Mouse (Mus musculus): Measurements from ENCODE around the gene Tmem151a. TPM values are rescaled to one million over a fixed set of nuclear protein-coding genes. Genes with fewer than 3 reads are reported as not detected.

Tmem151a gene
- polyA plus RNA-seq, 1 experiment, result 146 TPM

- no peak overlapping the region for H3K27ac ChIP-seq (ENCODE audit: insufficient read depth, low read length)
- peaks cover 7% of the 10 kb centered on the region for H3K4me1 ChIP-seq (ENCODE audit: control insufficient read depth, insufficient read depth, low read length)
- TF ChIP-seq CTCF (IDR thresholded peaks at IDR 0.05; ENCODE audit: extremely low read depth, insufficient read depth, low read length), result no peak
- no peak for TF ChIP-seq POLR2A (IDR thresholded peaks at IDR 0.05; ENCODE audit: extremely low read depth, insufficient read depth, low read length)
- no peak overlapping the region for H3K4me3 ChIP-seq (ENCODE audit: insufficient read depth, low read length)
Observed at GRCm38 (mm10) chr19:5060365-5061330, 24.7 kb downstream of the Tmem151a start.

GRCm38 (mm10) chr19:5058801-5059771, 26.2 kb downstream of the Tmem151a start:
- TF ChIP-seq CTCF (IDR thresholded peaks at IDR 0.05; ENCODE audit: extremely low read depth, insufficient read depth, low read length) (no peak), POLR2A (IDR thresholded peaks at IDR 0.05; ENCODE audit: extremely low read depth, insufficient read depth, low read length) (no peak)
- no peak overlapping the region for H3K4me3 ChIP-seq (ENCODE audit: insufficient read depth, low read length)
- peaks cover 7% of the 10 kb centered on the region for H3K4me1 ChIP-seq (ENCODE audit: control insufficient read depth, insufficient read depth, low read length)
- H3K27ac ChIP-seq (ENCODE audit: insufficient read depth, low read length), result no peak overlapping the region

- Histone ChIP-seq H3K27ac (ENCODE audit: insufficient read depth, low read length) (no peak overlapping the region), H3K4me3 (ENCODE audit: insufficient read depth, low read length) (no peak overlapping the region), H3K4me1 (ENCODE audit: control insufficient read depth, insufficient read depth, low read length) (peaks cover 7% of the 10 kb centered on the region)
- TF ChIP-seq CTCF (IDR thresholded peaks at IDR 0.05; ENCODE audit: extremely low read depth, insufficient read depth, low read length), result no peak
- TF ChIP-seq POLR2A (IDR thresholded peaks at IDR 0.05; ENCODE audit: extremely low read depth, insufficient read depth, low read length), result 0 out of 2 replicates have a peak, but pooled peaks have one; percentile 22
Observed at GRCm38 (mm10) chr19:5057876-5058775, 27.2 kb downstream of the Tmem151a start.

GRCm38 (mm10) chr19:5056251-5056650, 29.1 kb downstream of the Tmem151a start:
- Histone ChIP-seq H3K4me3 (ENCODE audit: insufficient read depth, low read length) (no peak overlapping the region), H3K4me1 (ENCODE audit: control insufficient read depth, insufficient read depth, low read length) (peaks cover 5% of the 10 kb centered on the region), H3K27ac (ENCODE audit: insufficient read depth, low read length) (no peak overlapping the region)
- TF ChIP-seq CTCF (IDR thresholded peaks at IDR 0.05; ENCODE audit: extremely low read depth, insufficient read depth, low read length) (peak; percentile 56), POLR2A (IDR thresholded peaks at IDR 0.05; ENCODE audit: extremely low read depth, insufficient read depth, low read length) (no peak)

GRCm38 (mm10) chr19:5053909-5054308, 31.4 kb downstream of the Tmem151a start:
- Histone ChIP-seq H3K27ac (ENCODE audit: insufficient read depth, low read length) (no peak overlapping the region), H3K4me1 (ENCODE audit: control insufficient read depth, insufficient read depth, low read length) (peaks cover 8% of the 10 kb centered on the region), H3K4me3 (ENCODE audit: insufficient read depth, low read length) (no peak overlapping the region)
- TF ChIP-seq CTCF (IDR thresholded peaks at IDR 0.05; ENCODE audit: extremely low read depth, insufficient read depth, low read length) (peak; percentile 47), POLR2A (IDR thresholded peaks at IDR 0.05; ENCODE audit: extremely low read depth, insufficient read depth, low read length) (no peak)

- H3K4me3 ChIP-seq (ENCODE audit: insufficient read depth, low read length), result peak overlapping the region; percentile 58
- peaks cover 5% of the 10 kb centered on the region; the same call in 1 of the 2 replicates for H3K4me1 ChIP-seq (ENCODE audit: control insufficient read depth, insufficient read depth, low read length)
- TF ChIP-seq POLR2A (IDR thresholded peaks at IDR 0.05; ENCODE audit: extremely low read depth, insufficient read depth, low read length), result no peak
- TF ChIP-seq CTCF (IDR thresholded peaks at IDR 0.05; ENCODE audit: extremely low read depth, insufficient read depth, low read length), result no peak
- peak overlapping the region; percentile 79 for H3K27ac ChIP-seq (ENCODE audit: insufficient read depth, low read length)
Observed at GRCm38 (mm10) chr19:5052853-5053252, 32.5 kb downstream of the Tmem151a start.

GRCm38 (mm10) chr19:5052166-5052822, 33.0 kb downstream of the Tmem151a start:
- TF ChIP-seq POLR2A (IDR thresholded peaks at IDR 0.05; ENCODE audit: extremely low read depth, insufficient read depth, low read length), result peak; percentile 50; the same call in 1 of the 2 replicates
- TF ChIP-seq CTCF (IDR thresholded peaks at IDR 0.05; ENCODE audit: extremely low read depth, insufficient read depth, low read length), result no peak
- Histone ChIP-seq H3K27ac (ENCODE audit: insufficient read depth, low read length) (peak overlapping the region; percentile 79), H3K4me1 (ENCODE audit: control insufficient read depth, insufficient read depth, low read length) (peaks cover 8% of the 10 kb centered on the region), H3K4me3 (ENCODE audit: insufficient read depth, low read length) (peak overlapping the region; percentile 58)

- H3K27ac ChIP-seq (ENCODE audit: insufficient read depth, low read length), result peak overlapping the region; percentile 84
- TF ChIP-seq CTCF (IDR thresholded peaks at IDR 0.05; ENCODE audit: extremely low read depth, insufficient read depth, low read length), result no peak
- no peak for TF ChIP-seq POLR2A (IDR thresholded peaks at IDR 0.05; ENCODE audit: extremely low read depth, insufficient read depth, low read length)
- peaks cover 11% of the 10 kb centered on the region for H3K4me1 ChIP-seq (ENCODE audit: control insufficient read depth, insufficient read depth, low read length)
- peak overlapping the region; percentile 58 for H3K4me3 ChIP-seq (ENCODE audit: insufficient read depth, low read length)
Observed at GRCm38 (mm10) chr19:5051515-5051914, 33.8 kb downstream of the Tmem151a start.

All from cortical plate, adult 2 months (tissue).